Mouse (Mus musculus) C2C12 (cell line): ENCODE measurements at regions not wholly inside any gene's neighbourhood (a gene's known extent, or its start where the extent isn't known, plus 50 kb on each side); places are given as distances from the start of the nearest gene placed in this dataset.

ENCODE experiments used
- H3K27me3 ChIP-seq: one replicate; pipeline ENCODE4 v1.6.1; 2011; ENCODE audit not compliant: control insufficient read depth, insufficient read depth, insufficient read length
- H3K36me3 ChIP-seq: one replicate; pipeline ENCODE4 v1.6.1; 2011; ENCODE audit not compliant: control insufficient read depth, insufficient read depth
- H3K4me3 ChIP-seq: one replicate; pipeline ENCODE4 v1.5.1; 2011; ENCODE audit warnings: mild to moderate bottlenecking, control low read depth; ENCODE audit not compliant: poor library complexity, insufficient read depth, severe bottlenecking
- H3K79me2 ChIP-seq: one replicate; pipeline ENCODE4 v1.6.1; 2011; ENCODE audit not compliant: control insufficient read depth, insufficient read depth
- H3K79me3 ChIP-seq: one replicate; pipeline ENCODE4 v1.6.1; 2011; ENCODE audit warnings: low read depth, control low read depth
- H3ac ChIP-seq: one replicate; pipeline ENCODE3; 2011; ENCODE audit warnings: low read depth; ENCODE audit not compliant: control insufficient read depth, insufficient read length
- CEBPB ChIP-seq: IDR thresholded peaks from one replicate; pipeline ENCODE4 v1.6.1; 2011; ENCODE audit warnings: low read depth, mild to moderate bottlenecking, control low read depth, moderate library complexity
- CTCF ChIP-seq: IDR thresholded peaks from one replicate; pipeline ENCODE4 v1.5.1; 2011; ENCODE audit not compliant: control insufficient read depth, insufficient read depth, insufficient read length
- FOSL1 ChIP-seq: IDR thresholded peaks from one replicate; pipeline ENCODE4 v1.8.0; 2011; ENCODE audit warnings: mild to moderate bottlenecking, low read length; ENCODE audit not compliant: poor library complexity, insufficient read depth, severe bottlenecking
- MAX ChIP-seq: IDR thresholded peaks from one replicate; pipeline ENCODE4 v1.6.1; 2011; ENCODE audit warnings: mild to moderate bottlenecking, control low read depth
- MYOD1 ChIP-seq: IDR thresholded peaks from one replicate; pipeline ENCODE4 v1.6.1; 2011; ENCODE audit warnings: low read depth; ENCODE audit not compliant: control insufficient read depth, insufficient read length
- MYOG ChIP-seq: IDR thresholded peaks from one replicate; pipeline ENCODE4 v1.6.1; 2011; ENCODE audit not compliant: control insufficient read depth, insufficient read length; ENCODE audit errors: extremely low read depth
- USF1 ChIP-seq: IDR thresholded peaks from one replicate; pipeline ENCODE4 v1.6.1; 2011; ENCODE audit warnings: low read depth, mild to moderate bottlenecking, control low read depth, moderate library complexity

- Histone ChIP-seq H3K79me2 (no peaks in the 10 kb centered on the region), H3K27me3 (no peaks in the 10 kb centered on the region), H3K4me3 (no peak overlapping the region), H3K79me3 (no peaks in the 10 kb centered on the region), H3ac (no peak overlapping the region), H3K36me3 (no peaks in the 10 kb centered on the region)
- TF ChIP-seq MYOD1 (no peak), CEBPB (no peak)
Observed at GRCm38 (mm10) chr16:65312947-65313346, 207.3 kb upstream of the Htr1f start.

- Histone ChIP-seq H3K79me3 (no peaks in the 10 kb centered on the region), H3K36me3 (no peaks in the 10 kb centered on the region), H3K79me2 (no peaks in the 10 kb centered on the region), H3K4me3 (no peak overlapping the region), H3ac (no peak overlapping the region), H3K27me3 (no peaks in the 10 kb centered on the region)
- TF ChIP-seq MYOD1 (no peak), CEBPB (no peak), CTCF (no peak), MAX (no peak), FOSL1 (no peak), USF1 (no peak), MYOG (no peak)
Observed at GRCm38 (mm10) chr16:65315052-65315451, 205.3 kb upstream of the Pou1f1 start.

GRCm38 (mm10) chr16:65332412-65332811 lies 187.9 kb upstream of the Pou1f1 start:
- no peak overlapping the region for H3ac ChIP-seq
- H3K27me3 ChIP-seq: no peaks in the 10 kb centered on the region
- H3K79me2 ChIP-seq: no peaks in the 10 kb centered on the region
- TF ChIP-seq MYOG (no peak), FOSL1 (no peak), CEBPB (no peak), MYOD1 (no peak), MAX (no peak), USF1 (no peak), CTCF (no peak)
- no peak overlapping the region for H3K4me3 ChIP-seq
- H3K79me3 ChIP-seq: no peaks in the 10 kb centered on the region
- H3K36me3 ChIP-seq: no peaks in the 10 kb centered on the region

DNA sequence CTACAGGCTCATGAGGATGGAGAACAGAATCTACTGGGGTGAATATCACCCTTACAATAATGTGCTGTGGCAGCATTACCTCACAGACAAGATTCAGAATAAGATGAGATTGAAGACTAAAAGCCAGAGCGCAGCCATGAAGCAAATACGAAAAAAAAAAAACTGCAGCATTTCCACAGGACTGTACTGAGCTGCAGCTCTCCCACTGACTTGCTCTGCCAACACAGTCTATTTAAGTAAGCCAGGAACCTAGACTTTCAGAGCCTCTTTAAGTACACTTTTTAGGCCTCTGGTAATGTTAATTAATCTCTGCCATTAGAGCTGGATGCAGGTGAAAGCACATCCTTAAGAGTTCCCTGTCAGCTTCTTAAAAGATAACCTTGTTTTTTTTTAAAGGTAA lies 181.1 kb upstream of the Pou1f1 start:
- TF ChIP-seq CEBPB (no peak), CTCF (no peak), MYOG (no peak), MAX (no peak), FOSL1 (no peak), MYOD1 (no peak), USF1 (no peak)
- H3K4me3 ChIP-seq: no peak overlapping the region
- no peaks in the 10 kb centered on the region for H3K36me3 ChIP-seq
- no peaks in the 10 kb centered on the region for H3K79me2 ChIP-seq
- no peak overlapping the region for H3ac ChIP-seq
- no peaks in the 10 kb centered on the region for H3K27me3 ChIP-seq
- no peaks in the 10 kb centered on the region for H3K79me3 ChIP-seq

GRCm38 (mm10) chr16:65359881-65360280 lies 160.4 kb upstream of the Pou1f1 start:
- Histone ChIP-seq H3ac (no peak overlapping the region), H3K36me3 (no peaks in the 10 kb centered on the region), H3K4me3 (no peak overlapping the region), H3K79me2 (no peaks in the 10 kb centered on the region), H3K79me3 (no peaks in the 10 kb centered on the region), H3K27me3 (no peaks in the 10 kb centered on the region)
- TF ChIP-seq MYOG: no peak
- no peak for TF ChIP-seq CTCF
- TF ChIP-seq USF1: no peak
- no peak for TF ChIP-seq FOSL1
- TF ChIP-seq CEBPB: no peak
- no peak for TF ChIP-seq MYOD1

- Histone ChIP-seq H3K36me3 (no peaks in the 10 kb centered on the region), H3K79me2 (no peaks in the 10 kb centered on the region), H3K4me3 (no peak overlapping the region), H3ac (no peak overlapping the region), H3K27me3 (no peaks in the 10 kb centered on the region), H3K79me3 (no peaks in the 10 kb centered on the region)
- TF ChIP-seq MAX (no peak), USF1 (no peak), CTCF (no peak), MYOG (no peak), CEBPB (no peak), MYOD1 (no peak), FOSL1 (no peak)
Observed at GRCm38 (mm10) chr16:65369271-65369670, 151.0 kb upstream of the Pou1f1 start.
